Mouse (Mus musculus): ENCODE results near the gene Exosc8.

Gene Exosc8

GRCm38 (mm10) chr3:54735247-54736046 lies at the start of gene Exosc8, which contains the start of gene Alg5:
Gene Exosc8, minus strand, starts transcription at chr3:54735393.
Gene Alg5, plus strand, starts transcription at chr3:54735539.
- peak; percentile 97 to 99 for DNase-seq

GRCm38 (mm10) chr3:54775989-54776631 lies 40.9 kb upstream of the Exosc8 start:
- DNase-seq, result no peak

DNA sequence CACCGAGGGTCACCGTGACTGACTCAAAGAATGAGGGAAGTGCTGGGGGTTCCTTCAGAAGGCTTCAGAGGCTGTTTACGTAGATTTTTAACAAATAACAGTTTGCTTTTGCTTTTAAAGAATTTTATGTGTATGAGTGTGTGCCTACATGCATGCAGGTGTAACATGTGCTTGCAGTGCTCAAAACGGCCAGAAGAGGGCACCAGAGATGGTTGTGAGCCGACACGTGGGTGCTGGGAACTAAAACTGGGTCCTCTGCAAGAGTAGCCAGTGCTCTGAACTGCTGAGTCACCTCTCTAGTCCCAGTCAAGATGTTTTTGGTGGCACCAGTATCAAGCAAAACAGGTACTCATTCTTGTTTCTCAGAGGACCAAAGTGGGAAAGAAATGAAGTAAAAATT lies 38.4 kb upstream of the Exosc8 start:
- DNase-seq, result no peak

DNA sequence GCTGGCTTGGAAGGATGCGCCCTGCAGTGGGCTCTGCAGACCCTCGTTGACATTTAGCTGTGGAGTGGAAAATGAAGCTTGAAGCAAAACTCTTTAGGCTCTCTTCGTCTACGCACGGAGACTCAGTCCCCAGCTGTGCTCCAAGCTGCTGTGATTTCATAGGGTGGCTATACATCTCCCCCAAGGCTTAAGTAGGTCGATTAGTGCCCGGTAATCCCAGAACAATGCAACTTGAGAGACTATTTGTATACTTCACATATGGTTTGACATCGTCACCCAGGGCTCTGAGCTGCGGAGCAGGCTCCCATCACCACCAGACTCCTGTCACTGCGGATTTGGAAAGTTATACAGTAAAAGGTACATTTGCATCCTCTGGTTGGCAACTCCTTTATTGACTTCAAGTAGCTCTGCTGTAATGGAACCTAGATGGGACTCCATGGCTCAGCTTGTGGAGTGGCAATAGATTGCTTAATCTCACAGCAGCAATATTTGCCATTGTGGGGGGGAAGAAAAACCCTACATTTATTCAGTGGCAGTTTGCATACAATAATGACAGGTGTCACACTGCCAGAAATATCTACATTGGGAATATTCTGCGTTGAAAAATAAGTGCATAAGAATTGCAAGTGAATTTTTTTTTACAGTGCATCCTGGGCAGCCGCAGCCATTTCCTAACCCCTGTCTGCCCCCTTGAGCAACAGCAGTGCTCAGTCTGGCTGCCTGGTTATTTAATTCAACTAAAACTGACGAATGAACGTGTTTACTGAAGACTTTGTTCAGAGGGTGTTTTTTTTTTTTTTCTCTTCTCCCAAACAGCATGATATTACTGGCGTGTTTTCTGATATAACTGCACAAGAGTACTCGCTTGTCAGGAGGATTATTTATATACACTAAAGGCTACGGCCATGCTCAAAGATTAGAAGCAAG lies 34.4 kb upstream of the Exosc8 start:
- no peak for DNase-seq

DNA sequence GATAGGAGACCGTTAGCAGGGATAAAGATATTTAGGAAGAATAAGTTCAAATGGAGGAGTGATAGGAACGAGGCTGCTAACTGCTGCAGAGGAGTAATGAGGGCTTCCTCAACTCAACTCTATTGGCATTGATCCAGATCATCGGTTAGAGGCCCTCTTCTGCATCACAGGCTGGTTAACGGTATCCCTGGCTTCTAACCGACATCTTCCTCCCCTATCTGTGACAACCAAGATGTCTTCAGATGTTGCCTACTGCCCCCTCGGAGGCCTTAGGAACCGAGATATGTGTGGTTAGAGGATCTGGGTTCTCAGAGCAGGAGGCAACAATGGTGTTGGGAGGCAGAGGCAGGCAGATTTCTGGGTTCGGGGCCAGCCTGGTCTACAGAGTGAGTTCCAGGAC lies 33.4 kb upstream of the Exosc8 start:
- no peak for DNase-seq

- DNase-seq, result no peak
Observed at GRCm38 (mm10) chr3:54766811-54767210, 31.6 kb upstream of the Exosc8 start.

GRCm38 (mm10) chr3:54766034-54766433 lies 30.8 kb upstream of the Exosc8 start:
- no peak for DNase-seq

GRCm38 (mm10) chr3:54765521-54765920 lies 30.3 kb upstream of the Exosc8 start:
- peak; percentile 10 to 37 for DNase-seq

DNA sequence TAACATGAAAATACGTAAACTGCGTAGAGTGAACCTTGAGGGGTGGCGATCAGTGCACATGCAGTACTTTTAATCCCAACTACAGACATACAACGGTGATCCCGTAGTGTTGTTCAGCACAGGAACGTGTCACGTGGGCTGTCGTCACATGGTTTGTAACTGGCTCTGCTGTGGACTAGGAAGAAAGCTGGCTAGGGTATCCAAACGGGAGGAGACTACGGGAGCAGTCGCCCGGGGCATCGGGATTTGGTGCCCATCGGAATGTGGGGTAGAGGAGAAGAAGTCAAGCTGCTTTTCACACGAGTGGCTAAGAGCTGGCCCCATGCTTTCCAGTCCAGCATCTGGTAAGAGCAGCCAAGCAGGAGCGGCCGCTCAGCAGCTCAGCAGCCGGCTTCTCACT lies 29.2 kb upstream of the Exosc8 start:
- peak; percentile 57 to 64 for DNase-seq

DNA sequence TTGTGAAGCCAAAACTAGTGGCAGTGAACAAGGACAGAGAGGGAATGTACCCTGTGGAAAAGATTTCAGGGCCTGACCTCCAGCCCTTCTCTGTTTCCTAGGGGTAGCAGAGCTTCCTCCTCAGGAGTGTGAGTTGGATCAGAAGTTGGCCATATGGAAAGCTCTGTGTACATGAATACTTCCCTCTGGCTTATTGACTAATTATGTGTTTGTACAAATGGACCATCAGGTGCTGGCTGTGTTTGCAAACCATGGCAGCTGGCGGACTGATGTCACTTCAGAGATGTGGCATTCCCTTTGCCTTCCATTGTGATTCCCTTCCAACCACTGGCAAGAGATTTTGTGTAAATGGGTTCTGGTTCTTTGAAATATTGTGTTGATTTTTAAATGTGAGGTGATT lies 26.1 kb upstream of the Exosc8 start:
- no peak for DNase-seq

DNA sequence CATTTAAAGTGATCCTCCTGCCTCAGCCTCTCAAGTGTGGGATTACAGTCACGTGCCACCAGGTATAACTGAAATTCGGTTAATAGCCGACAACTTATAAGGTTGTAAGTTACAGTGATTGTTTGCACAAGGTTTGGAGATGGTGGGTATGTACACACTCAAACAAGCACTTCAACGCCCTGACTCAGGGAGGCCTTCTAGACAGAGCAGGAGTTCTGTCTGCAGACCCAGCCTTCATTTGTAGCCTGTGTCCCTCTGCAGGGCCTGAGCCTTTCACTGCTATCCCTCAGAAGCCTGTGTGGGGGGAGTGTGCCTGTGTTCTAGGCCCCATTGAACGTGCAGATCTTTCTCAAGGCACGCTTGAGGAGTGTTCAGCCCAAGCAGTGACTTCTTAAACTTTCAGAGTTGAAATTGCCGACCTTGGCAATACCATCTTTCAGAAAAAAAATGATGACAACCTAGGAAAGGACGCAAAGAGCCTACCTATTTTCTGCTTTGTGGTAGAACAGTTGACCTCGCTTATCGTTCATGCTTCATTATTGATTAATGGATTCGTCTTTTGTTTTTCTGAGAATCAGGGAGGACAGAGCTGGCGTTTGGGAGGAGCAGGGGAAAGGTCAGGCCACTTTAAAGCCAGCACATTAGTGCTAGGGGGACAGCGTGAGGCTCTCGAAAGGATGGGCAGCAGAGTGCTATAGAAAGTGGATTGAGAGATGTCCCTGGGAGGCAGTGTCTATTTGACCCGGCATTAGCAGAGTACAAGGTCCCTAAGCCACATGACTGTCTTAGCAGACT lies 25.3 kb upstream of the Exosc8 start:
- DNase-seq, result no peak

GRCm38 (mm10) chr3:54759211-54759610 lies 24.0 kb upstream of the Exosc8 start:
- no peak for DNase-seq

DNA sequence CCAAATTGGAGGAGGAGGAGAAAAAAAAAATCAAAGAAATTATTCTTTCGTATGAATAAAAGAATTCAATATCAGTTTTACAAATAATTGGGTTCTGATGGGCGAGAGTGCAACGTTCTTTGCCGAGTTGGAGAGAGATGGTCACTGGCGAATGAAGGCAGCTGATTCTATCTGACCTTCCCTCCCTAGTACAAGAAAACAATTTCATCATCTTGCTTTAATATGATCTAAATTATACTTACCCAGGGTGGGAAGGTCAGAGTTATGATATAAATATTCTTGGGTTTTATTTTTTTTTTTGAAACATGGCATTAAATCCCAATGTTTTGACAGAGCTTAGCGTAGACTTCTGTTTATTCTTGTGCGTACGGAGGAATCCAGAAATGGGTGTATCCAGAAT lies 22.3 kb upstream of the Exosc8 start:
- DNase-seq, result no peak

- peak; percentile 26 to 30 for DNase-seq
Observed at GRCm38 (mm10) chr3:54756058-54756457, 20.9 kb upstream of the Exosc8 start.

GRCm38 (mm10) chr3:54755145-54756041 lies 20.2 kb upstream of the Exosc8 start, which contains the start of gene Smad9:
Gene Smad9, plus strand, starts transcription at chr3:54755582.
- peak; percentile 62 to 69 for DNase-seq

DNA sequence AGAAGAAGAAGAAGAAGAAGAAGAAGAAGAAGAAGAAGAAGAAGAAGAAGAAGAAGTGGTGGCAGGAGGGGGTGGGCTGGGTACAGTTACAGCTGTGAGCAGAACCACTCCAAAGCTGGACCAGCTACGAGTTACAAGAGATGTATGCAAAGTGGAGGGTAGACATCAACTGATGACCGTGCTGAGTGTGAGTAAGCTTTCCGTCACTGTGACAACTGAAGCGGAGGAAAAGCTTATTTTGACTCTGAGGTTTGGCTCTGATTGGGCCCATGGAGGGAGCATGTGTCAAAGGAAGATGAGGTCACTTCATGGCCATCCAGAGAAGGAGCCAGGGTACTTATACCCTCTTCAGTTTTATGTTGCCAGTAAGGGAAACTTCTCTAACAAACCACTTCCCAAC lies 18.2 kb upstream of the Exosc8 start:
- DNase-seq, result no peak

- DNase-seq, result peak; percentile 27 to 58
Observed at GRCm38 (mm10) chr3:54745799-54746198, 10.6 kb upstream of the Exosc8 start.

- DNase-seq, result no peak
Observed at GRCm38 (mm10) chr3:54741965-54742364, 6.8 kb upstream of the Exosc8 start.

DNA sequence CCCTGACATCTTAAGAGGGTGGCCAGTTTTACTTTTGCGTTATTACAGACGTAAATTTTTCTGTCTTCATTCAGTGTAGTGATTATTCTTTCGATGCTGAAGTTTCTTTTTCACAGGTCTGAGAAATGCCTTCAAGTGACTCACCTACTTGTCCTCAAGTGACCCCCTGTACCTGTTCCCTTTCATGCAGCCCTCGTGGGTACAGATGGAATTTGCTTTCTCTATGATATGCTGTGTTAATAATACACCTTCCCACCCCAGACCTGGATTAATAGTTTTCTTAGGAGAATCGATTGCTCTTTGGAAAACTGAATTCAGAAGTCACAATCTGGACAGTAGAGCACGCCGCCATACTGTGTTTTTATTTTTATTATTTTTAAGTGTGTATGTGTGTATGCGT lies 2.1 kb upstream of the Exosc8 start:
- DNase-seq, result no peak

DNA sequence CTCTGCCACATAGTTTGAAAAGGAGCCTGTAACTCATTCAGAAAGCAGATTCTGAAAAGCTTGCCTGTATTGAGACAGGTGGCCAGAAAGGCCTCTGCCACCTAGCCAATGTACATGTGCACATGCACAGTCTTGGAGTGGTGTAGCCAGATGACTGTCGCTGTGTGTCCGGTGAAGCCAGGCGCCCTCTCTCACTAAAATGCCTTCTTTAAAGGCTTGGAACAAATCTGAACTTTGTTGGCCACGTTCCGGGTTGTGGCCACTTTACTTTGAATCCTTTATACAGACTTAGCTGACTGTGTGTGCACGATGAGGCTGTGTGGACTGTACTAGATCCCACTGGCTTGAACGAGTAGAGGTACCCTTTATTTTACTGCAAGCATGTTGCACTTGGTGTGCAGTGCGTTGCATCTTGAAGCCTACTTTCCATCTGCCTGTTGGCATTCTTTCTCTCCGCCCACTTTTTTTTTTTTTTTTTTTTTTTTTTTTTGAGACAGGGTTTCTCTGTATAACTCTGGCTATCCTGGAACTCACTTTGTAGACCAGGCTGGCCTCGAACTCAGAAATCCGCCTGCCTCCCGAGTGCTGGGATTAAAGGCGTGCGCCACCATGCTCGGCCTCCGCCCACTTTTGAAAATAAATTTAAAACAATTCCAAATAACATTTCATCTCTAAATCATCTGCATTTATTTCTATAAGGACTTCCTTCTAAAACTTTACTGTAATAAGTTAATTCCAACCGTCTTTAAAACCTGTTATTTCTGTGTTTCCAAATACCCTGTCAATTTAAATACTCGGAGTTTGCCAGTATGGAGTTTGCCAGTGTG lies 1.1 kb upstream of the Exosc8 start:
- DNase-seq, result peak; percentile 38 to 41
